Mouse (Mus musculus) heart, postnatal 10 days (tissue): ENCODE measurements around the gene Fam104a. TPM values are rescaled to one million over a fixed set of nuclear protein-coding genes. Genes with fewer than 3 reads are reported as not detected.
A peak's percentile ranks its signal among the peaks of the same experiment; 100 is the strongest.

Experiments used
- DNase-seq, 2 experiments: peaks; one replicate each; pipeline ENCODE4 v3.0.0; 2021
- intact Hi-C: fragments of 180-260 bp; cut with DNase I; formaldehyde crosslinking; loops from one replicate; pipeline ENCODE4 v1.15.1; 2025
- total RNA-seq, 2 experiments: library from RNA; stranded (reverse); gene quantifications; 2 replicates each; pipeline ENCODE4 v1.2.3; 2021

Fam104a gene
- total RNA-seq, result 10 to 100 TPM; 21.1 TPM

DNA sequence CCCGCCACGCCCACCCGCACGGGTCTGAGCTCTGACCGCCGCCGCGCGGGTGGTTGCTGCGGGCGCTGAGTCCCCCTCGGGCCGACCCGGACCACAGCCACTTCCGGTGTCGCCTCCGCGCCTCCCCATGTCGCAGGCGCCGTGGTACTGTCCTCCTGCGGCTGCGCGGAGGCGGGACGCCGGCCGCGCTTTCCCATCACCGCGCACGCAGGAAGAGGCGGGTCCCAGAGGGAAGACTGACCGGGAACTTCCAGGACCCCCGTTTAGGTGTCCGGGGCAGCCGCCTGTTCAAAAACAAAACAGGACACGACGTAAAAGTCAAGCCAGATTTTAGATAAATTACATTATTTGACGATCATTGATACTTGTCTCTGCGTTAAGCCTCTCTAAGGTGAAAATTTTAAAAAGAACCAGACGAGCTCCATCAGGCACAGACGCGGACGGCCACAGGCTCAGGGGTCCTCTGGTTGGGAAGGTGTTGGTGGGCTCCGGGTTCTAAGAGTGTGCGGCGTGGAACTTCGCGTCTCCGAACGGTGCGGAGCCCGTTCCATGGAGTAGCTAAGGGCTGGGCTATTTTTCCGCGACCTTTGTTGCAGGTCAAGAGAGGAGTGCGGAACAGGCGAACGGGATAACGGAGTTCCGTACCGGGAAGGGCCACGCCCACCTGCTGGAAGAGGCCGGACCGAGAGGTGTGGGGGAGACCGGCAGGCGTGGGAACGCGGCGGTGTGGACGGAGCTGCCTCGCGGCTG lies at the start of gene Fam104a, which contains the start of gene D11Wsu47e:
Gene Fam104a (minus strand): TSS at position 199 of the 750 bp plus-strand sequence.
Gene D11Wsu47e (plus strand): TSS at position 456 of the 750 bp plus-strand sequence.
- peak; percentile 97 to 98 for DNase-seq
- intact Hi-C loops, result loop anchor here (2.0 kb wide), 1 partner anchor 35 kb away; the partner anchor contains the start of gene Cog1

- no peak for DNase-seq
- intact Hi-C loops, result loop anchor here (2.0 kb wide), 1 partner anchor 27 kb away; no protein-coding TSS in a partner anchor
Measured at GRCm38 (mm10) chr11:113731945-113732612, 48.1 kb upstream of the Fam104a start.

DNA sequence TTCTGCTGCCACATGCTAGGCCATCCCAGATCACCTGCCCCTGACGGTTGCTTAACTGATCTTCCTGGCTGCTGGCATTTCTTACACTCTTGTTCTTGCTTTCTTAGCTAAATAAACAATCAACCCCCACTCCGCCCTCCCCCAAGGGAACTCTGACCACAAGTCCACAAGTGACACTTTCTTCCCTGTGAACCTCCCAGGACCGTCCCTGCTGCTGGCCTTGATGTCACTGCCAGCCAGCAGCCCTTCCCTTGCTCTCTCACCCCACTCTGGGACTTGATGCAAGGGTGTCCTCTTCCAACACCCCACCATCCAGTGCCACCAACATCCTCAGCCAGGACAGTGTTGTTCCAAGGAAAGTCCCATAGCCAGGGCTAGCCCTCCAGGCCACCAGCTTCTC lies 46.9 kb upstream of the Fam104a start:
- intact Hi-C loops, result no loop called here
- no peak for DNase-seq

DNA sequence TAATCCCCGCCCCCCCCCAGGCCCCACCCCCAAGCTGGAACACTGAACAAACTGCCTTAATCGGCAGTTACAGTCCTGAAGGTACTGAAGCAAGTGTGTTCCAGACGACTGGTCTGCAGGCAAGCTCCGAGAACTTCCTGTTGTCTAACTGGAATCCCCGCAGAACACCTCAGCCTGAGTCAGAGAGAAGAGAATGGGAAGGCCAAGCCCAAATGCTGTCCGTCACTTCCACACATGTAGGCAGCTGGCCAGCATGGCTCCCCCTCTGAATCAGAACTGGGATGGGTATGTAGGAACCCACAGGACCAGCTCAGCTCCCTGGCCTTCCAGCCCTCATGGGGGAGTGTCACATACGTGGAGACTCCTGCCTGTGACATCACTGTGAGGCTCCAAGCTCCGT lies 46.0 kb upstream of the Fam104a start:
- DNase-seq, result no peak
- intact Hi-C loops, result no loop called here

- intact Hi-C loops, result no loop called here
- DNase-seq, result no peak
Measured at GRCm38 (mm10) chr11:113729239-113729638, 45.3 kb upstream of the Fam104a start.

- no peak for DNase-seq
Measured at GRCm38 (mm10) chr11:113727992-113728391, 44.0 kb upstream of the Fam104a start.

GRCm38 (mm10) chr11:113726994-113727888 lies 43.3 kb upstream of the Fam104a start:
- no peak for DNase-seq
- intact Hi-C loops, result no loop called here

More at GRCm38 (mm10) chr11:113727992-113728391, 44.0 kb upstream of the Fam104a start:
- intact Hi-C loops, result no loop called here

DNA sequence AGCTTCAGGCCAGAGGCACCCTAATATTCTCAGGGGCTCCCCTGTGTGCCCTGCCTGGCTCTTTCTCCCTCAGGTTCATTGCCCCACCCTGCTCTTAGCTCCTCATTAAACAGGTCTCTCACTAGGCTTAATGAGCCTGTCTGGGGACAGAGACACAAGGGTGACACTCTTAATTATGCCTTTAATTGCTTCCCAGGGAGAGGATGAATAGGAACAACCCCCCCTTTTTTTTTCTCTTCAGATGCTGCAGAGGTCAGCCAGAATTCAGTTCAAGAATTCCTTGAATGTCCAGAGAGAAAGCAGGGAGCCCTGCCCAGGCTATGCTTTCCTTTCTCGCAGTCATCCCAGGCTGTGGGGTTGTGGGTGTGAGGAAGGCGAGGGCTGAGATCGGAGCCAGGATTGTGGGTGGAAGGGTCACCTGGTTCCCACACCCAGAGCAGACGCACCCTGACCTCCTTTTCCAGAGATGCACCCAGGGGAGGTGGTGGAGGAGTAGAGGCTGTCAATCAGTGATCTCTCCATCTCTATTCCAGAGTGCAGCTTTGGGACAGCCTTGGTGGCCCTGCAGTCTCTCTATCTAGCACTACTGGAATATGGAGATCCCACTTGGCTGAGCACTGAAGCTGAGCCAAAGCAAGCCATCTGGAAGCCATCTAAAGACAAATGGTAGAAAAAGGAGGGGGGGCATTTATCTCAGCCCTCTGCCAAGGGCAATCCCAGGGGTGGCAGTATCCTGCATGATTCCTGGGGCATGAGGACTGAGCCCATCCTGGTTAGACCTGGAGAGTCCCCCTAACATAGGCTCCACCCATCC lies 41.5 kb upstream of the Fam104a start:
- intact Hi-C loops, result no loop called here
- peak in 1 of 2 experiments; percentile 69 for DNase-seq

DNA sequence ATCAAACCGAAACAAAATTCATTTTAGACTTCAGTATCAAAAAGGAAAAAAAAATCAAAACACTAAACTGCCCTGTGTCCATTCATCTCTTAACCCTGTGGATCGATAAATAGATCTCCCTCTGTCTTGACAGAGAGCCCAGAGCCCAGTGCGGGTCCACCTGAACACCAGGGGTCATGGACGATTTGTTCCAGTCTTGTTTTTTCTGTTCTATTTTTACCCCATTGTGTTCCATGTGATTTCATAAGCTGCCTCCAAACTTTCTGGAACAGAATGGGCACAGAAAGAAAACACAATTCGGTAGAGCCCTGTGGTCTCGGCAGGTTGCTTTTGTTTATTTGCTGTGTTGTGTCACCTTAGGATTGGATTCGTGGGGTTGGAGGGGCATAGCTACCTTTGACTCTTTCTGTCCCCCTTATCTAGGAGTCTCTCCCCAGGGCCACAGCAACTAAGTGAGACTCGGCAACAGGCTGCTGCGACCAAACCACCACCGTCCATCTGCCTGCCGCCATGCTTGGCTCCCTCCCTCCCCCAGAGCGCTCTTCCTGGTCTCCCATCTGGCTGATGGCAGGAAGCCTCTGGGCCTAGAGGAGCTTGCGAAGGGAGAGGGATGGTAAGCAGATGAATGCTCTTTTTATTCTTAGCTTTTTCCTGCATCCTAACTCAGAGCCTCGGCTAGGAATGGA lies 38.6 kb upstream of the Fam104a start:
- intact Hi-C loops, result no loop called here
- no peak for DNase-seq

GRCm38 (mm10) chr11:113717767-113718424 lies 33.9 kb upstream of the Fam104a start:
- intact Hi-C loops, result no loop called here
- DNase-seq, result no peak

DNA sequence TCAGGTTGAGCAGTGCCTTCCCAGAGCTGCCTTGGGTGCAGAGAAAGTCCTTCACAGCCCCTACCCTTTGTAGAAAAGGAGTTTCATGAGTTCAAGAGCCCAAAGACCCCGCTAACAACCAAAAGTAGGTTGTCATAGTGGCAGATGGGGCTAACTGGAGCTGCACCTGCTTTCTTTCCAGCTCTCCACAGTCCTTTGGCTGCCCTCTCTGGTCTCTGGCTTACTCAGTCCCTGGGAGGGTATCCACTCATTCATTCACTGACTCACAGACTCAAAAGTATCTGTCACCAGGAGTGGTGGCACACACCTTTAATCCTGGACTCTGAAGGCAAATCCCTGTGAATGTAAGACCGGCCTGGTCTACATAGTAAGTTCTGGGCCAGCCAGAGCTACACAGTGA lies 32.2 kb upstream of the Fam104a start:
- DNase-seq, result no peak
- intact Hi-C loops, result no loop called here

DNA sequence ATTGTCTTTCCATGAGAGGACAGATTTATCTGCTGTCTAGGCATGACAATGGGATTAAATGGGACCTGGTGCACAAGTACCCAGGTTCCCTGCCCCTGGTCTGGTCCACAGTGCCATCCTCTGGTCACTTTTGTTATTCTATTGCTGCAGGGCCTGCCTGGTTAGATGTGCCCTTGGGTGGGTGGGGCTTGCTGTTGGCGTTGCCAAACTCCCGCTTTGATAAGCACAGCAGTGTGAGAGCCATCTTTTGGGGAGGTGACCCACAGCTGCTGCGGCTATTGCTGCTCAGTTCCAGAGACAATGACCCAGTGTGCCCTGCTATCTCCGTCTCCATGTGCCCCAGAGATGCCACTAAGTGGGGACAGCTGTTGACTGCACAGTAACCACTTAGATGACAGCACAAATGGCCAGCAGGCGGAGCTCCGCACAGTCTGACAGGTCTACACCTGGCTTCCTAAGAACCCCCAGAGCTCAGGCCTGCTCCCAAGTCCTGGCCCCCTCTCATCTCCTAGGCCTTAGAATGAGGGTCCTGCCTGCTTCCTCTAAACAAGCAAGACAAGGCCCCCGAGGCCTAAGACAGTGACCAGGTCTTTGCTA lies 31.2 kb upstream of the Fam104a start:
- intact Hi-C loops, result no loop called here
- DNase-seq, result peak in 1 of 2 experiments; percentile 15

- intact Hi-C loops, result no loop called here
- no peak for DNase-seq
Measured at GRCm38 (mm10) chr11:113711061-113711460, 27.1 kb upstream of the Fam104a start.

GRCm38 (mm10) chr11:113710257-113710777 lies 26.4 kb upstream of the Fam104a start:
- intact Hi-C loops, result no loop called here
- DNase-seq, result no peak

GRCm38 (mm10) chr11:113709731-113710256 lies 25.8 kb upstream of the Fam104a start, which contains the start of gene Cpsf4l:
Gene Cpsf4l, minus strand, starts transcription at chr11:113710017.
- intact Hi-C loops, result loop anchor here (10.0 kb wide), 2 partner anchors 355 to 925 kb away; partner anchors contain the start of gene Sdk2
- DNase-seq, result peak in 1 of 2 experiments; percentile 47

GRCm38 (mm10) chr11:113709272-113709671 lies 25.3 kb upstream of the Fam104a start:
- intact Hi-C loops, result loop anchor here (10.0 kb wide), 2 partner anchors 356 to 926 kb away; partner anchors contain the start of gene Sdk2
- no peak for DNase-seq

DNA sequence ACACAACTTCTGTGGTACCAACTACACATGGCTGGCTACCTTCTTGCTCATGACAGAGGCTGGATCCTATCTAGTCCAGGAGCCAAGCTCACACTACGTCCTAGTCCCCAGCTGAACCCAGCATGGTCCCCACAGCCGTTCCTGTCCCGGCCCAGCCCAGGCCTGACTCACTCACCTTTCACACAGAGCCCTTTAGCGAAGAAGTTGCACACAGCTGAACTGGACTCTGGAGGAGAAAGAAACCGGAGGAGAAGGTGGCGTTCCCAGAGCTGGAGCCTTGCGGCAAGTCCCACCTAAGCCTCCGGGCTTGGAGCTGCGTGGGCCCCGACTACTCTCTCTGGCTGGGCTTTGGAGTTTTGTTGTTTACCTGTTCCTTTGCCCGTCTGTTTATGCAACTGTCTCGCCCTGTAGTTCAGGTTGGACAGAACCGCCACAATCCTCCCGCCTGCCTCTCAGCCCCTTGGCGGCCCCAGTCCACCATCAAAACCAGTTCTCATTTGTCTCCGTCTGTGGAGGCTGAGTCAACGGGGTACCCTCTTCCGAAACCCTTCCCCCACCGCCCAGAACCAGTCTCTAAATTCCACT lies 24.8 kb upstream of the Fam104a start:
- intact Hi-C loops, result loop anchor here (10.0 kb wide), 2 partner anchors 356 to 926 kb away; partner anchors contain the start of gene Sdk2
- DNase-seq, result no peak
